Mouse (Mus musculus) heart, adult 2 months (tissue): ENCODE measurements around the gene Zfp683.

Experiments used
- CTCF ChIP-seq: fragments of 200-600 bp; IDR thresholded peaks from 2 replicates; pipeline ENCODE4 v1.8.1; 2022; ENCODE audit warnings: antibody characterized with exemption, mild to moderate bottlenecking, moderate library complexity
- EP300 ChIP-seq: fragments of 200-500 bp; IDR thresholded peaks from 2 replicates; pipeline ENCODE4 v1.6.1; 2011; ENCODE audit warnings: low read depth, low read length, control low read depth; ENCODE audit not compliant: insufficient read depth
- POLR2A ChIP-seq: fragments of 200-500 bp; IDR thresholded peaks from 2 replicates; pipeline ENCODE4 v1.6.1; 2011; ENCODE audit warnings: mild to moderate bottlenecking, low read depth, low read length, control low read depth; ENCODE audit not compliant: insufficient read depth

- TF ChIP-seq CTCF, result no peak
- TF ChIP-seq EP300, result no peak
- TF ChIP-seq POLR2A, result 0 out of 2 replicates have a peak, but pooled peaks have one; percentile 15
These were observed 41.4 kb downstream of the Zfp683 start, which contains the start of gene Cd52 for GRCm38 (mm10) chr4:134094923-134095547.
